Mouse (Mus musculus) thymus, adult 2 months (tissue): ENCODE measurements around the gene Myo18b. TPM values are rescaled to one million over a fixed set of nuclear protein-coding genes. Genes with fewer than 3 reads are reported as not detected.

Source experiments
- DNase-seq: peaks from one replicate; pipeline ENCODE4 v3.0.0; 2021
- H3K27ac ChIP-seq: fragments of 200-500 bp; 2 replicates; pipeline ENCODE4 v1.5.1; 2012; ENCODE audit warnings: low read length, control low read depth; ENCODE audit not compliant: control insufficient read depth, insufficient read depth
- H3K27me3 ChIP-seq: fragments of 200-500 bp; 2 replicates; pipeline ENCODE4 v1.6.1; 2012; ENCODE audit warnings: mild to moderate bottlenecking, low read length, moderate library complexity, mixed read lengths; ENCODE audit not compliant: control insufficient read depth, insufficient read depth
- H3K36me3 ChIP-seq: fragments of 200-500 bp; 2 replicates; pipeline ENCODE4 v1.6.1; 2012; ENCODE audit warnings: mild to moderate bottlenecking, low read length, moderate library complexity; ENCODE audit not compliant: control insufficient read depth, insufficient read depth
- H3K4me1 ChIP-seq: fragments of 200-500 bp; replicated peaks from 2 replicates; pipeline ENCODE4 v1.6.1; 2012; ENCODE audit warnings: low read length; ENCODE audit not compliant: control insufficient read depth, insufficient read depth
- H3K4me3 ChIP-seq: fragments of 200-500 bp; 2 replicates; pipeline ENCODE4 v1.5.1; 2012; ENCODE audit warnings: mild to moderate bottlenecking, low read length, control low read depth, moderate library complexity; ENCODE audit not compliant: control insufficient read depth, insufficient read depth
- CTCF ChIP-seq: fragments of 200-500 bp; IDR thresholded peaks from 2 replicates; pipeline ENCODE4 v1.5.1; 2012; ENCODE audit warnings: mild to moderate bottlenecking, control low read depth, low read length, moderate library complexity, borderline replicate concordance; ENCODE audit not compliant: control insufficient read depth, poor library complexity, insufficient read depth; ENCODE audit errors: extremely low read depth
- POLR2A ChIP-seq: fragments of 200-500 bp; IDR thresholded peaks from 2 replicates; pipeline ENCODE4 v1.6.1; 2012; ENCODE audit warnings: mild to moderate bottlenecking, low read length, control low read depth, moderate library complexity; ENCODE audit not compliant: control insufficient read depth, poor library complexity, insufficient read depth; ENCODE audit errors: extremely low read depth
- WGBS: fragments of 180-500 bp; shearing (Covaris S2); methylation state at CpG from one replicate; pipeline ENCODE4 v1.1.7; 2018; 5-methylcytosine and 5-hydroxymethylcytosine counted together
- polyA plus RNA-seq: library from polyadenylated mRNA; depleted of rRNA; stranded (reverse); fragments of >200 nt; gene quantifications from 2 replicates; pipeline ENCODE4 v1.2.3, GENCODE M21; 2012

Myo18b gene
- polyA plus RNA-seq, 1 experiment: 3.8 TPM

DNA sequence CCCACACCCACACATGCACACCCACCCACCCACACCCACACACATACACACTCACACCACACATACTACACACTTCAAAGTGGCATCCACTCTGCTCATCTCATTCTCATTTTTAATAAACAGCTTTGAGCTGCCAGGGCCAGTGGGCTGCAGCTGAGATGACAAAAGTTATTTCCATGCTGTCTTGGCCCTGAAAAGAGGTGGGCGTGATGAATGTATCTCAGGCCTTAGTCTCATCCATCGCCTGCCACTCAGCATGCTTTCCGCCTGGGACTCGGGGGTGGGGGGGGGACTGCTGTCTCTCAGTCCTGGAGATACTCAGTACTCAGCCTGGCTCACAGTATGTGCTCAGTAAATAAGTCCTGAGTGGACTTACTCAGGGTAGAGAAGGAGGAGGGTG, 199.5 kb downstream of the Myo18b start:
- no peaks in the 10 kb centered on the region for H3K27me3 ChIP-seq
- no peaks in the 10 kb centered on the region for H3K4me1 ChIP-seq
- TF ChIP-seq CTCF: no peak
- TF ChIP-seq POLR2A: no peak
- no peak overlapping the region for H3K27ac ChIP-seq
- 93% methylated on average over 4 of the region's 4 CpGs for WGBS
- no peak overlapping the region for H3K4me3 ChIP-seq
- H3K36me3 ChIP-seq: no peaks in the 10 kb centered on the region
- no peak for DNase-seq

DNA sequence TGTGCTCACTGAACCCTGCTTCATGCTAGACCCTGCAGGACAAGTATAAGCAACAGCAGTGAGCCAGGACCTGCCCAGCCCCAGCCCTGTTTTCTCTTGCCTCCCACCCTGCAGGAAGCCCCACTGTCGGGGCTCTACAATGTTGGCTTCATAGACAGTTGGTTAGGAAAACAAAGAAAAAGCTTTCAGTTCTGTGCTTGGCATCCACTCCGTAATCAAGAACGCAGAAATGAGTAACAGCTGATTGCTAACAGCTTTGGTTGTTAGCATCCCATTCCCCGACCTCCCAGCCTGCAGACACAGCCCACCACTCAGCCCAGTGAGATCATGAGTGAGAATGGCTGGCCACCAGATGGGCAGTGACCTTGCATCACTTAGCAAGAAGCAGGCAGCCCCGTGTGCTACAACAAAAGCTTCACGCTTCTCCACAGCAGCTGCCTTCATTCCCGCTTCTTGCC, 200.9 kb downstream of the Myo18b start:
- H3K27me3 ChIP-seq: no peaks in the 10 kb centered on the region
- no peak overlapping the region for H3K4me3 ChIP-seq
- H3K27ac ChIP-seq: no peak overlapping the region
- no peak for TF ChIP-seq POLR2A
- TF ChIP-seq CTCF: no peak
- DNase-seq: no peak
- 74% methylated on average over 7 of the region's 7 CpGs for WGBS
- no peaks in the 10 kb centered on the region for H3K36me3 ChIP-seq
- no peaks in the 10 kb centered on the region for H3K4me1 ChIP-seq

DNA sequence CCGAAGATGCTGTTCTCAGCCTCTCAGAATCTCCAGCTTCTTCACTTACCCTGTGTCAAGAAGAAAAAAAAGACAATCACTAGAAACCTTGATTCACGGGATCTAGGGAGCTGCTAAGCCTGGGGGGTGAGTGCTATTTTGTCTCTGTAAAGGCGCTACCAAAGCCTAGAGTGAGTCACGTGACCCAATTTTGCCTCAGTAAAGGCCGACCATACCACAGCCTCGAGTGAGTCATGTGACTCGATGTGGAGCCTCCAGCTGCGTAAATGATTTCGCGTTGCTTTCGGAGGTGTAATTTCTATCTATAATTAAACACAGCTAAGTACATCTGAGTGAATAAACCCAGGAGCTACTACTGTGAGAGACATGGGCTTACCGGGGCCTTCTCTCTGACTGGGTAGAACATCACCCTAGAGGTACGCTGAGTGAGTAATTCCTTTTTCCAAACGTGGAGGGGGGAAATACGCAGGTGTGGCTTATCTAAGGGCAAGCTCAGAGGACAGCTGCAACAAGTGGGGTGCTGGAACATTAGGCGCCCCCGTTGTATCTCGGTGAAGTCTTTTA, 202.8 kb downstream of the Myo18b start:
- 87% methylated on average over 18 of the region's 18 CpGs for WGBS
- H3K27me3 ChIP-seq: no peaks in the 10 kb centered on the region

DNA sequence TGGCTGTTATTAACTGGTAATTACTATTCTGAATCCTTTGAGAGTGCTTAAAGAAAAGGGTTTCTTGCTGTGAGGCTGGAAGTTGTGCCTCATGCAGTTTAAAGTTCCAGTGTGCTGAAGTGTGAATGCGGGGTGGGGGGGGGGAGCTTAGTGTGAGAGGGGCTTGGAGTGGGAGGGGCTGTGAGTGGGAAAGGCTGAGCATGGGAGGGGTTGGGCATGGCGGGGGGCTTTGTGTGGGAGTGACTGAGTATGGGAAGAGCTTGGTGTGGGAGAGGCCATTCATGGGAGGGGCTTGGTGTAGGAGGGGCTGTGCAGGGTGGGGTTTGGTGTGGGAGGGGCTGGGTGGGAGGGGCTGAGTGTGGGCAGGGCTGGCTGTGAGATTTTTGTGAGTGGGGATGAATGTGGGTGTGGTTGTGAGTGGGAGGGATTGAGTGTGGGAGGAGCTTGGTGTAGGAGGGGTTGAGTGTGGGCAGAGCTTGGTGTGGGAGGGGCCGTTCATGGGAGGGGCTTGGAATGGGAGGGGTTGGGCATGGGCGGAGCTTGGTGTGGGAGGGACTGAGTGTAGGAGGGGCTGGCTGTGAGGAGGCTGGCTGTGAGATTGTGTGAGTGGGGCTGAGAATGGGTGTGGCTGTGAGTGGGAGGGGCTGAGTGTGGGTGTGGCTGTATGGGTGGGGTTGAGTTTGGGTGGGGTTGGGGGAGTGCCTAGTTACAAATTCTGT, 208.9 kb downstream of the Myo18b start:
- H3K27ac ChIP-seq: no peak overlapping the region
- H3K4me3 ChIP-seq: no peak overlapping the region
- DNase-seq: no peak
- no peaks in the 10 kb centered on the region for H3K36me3 ChIP-seq
- H3K27me3 ChIP-seq: no peaks in the 10 kb centered on the region
- no peak for TF ChIP-seq POLR2A
- no peak for TF ChIP-seq CTCF
- no peaks in the 10 kb centered on the region for H3K4me1 ChIP-seq
- WGBS: 85% methylated on average over 4 of the region's 4 CpGs

More for the DNA sequence above, 202.8 kb downstream of the Myo18b start:
- no peaks in the 10 kb centered on the region for H3K4me1 ChIP-seq
- H3K4me3 ChIP-seq: no peak overlapping the region
- H3K27ac ChIP-seq: no peak overlapping the region
- TF ChIP-seq POLR2A: no peak
- TF ChIP-seq CTCF: no peak
- H3K36me3 ChIP-seq: no peaks in the 10 kb centered on the region
- no peak for DNase-seq

DNA sequence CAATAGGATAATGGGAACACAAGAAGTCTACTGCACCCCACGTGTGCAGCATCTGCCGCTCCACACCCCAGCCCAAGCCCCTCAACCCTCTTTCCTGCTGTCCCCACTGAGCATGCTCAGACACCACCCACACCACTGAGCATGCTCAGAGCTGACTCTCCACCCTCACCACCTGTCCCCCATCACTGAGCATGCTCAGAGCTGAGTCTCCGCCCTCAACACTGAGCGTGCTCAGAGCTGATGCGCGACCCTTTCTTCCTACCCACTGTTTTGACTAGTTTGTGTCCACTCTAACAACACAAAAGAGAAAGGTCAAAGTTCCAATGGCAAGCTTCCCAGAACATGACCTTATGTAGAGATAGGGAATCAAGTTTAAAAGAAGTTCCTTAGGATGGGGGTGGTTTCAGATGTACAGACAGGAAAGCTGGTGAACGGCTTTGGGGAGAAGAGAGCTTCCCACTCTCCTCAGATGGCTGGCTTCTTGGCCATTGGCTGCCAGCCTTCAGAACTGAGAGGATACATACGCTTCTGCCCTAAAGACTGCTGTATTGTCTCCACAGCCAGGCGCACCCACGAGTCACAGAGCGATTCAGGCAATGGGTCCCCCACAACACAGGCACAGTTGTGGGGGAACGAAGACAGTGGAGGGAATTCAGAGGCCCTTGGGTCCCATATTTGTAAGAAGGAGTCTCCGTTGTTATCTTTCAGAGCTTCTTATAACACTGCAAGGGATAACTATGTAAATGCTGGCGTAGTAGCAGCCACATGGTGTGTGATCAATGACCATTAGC, 209.7 kb downstream of the Myo18b start:
- H3K27me3 ChIP-seq: no peaks in the 10 kb centered on the region
- no peak overlapping the region for H3K4me3 ChIP-seq
- H3K36me3 ChIP-seq: no peaks in the 10 kb centered on the region
- H3K27ac ChIP-seq: no peak overlapping the region
- no peak for TF ChIP-seq CTCF
- TF ChIP-seq POLR2A: no peak
- no peaks in the 10 kb centered on the region for H3K4me1 ChIP-seq
- 83% methylated on average over 14 of the region's 14 CpGs for WGBS
- DNase-seq: no peak

DNA sequence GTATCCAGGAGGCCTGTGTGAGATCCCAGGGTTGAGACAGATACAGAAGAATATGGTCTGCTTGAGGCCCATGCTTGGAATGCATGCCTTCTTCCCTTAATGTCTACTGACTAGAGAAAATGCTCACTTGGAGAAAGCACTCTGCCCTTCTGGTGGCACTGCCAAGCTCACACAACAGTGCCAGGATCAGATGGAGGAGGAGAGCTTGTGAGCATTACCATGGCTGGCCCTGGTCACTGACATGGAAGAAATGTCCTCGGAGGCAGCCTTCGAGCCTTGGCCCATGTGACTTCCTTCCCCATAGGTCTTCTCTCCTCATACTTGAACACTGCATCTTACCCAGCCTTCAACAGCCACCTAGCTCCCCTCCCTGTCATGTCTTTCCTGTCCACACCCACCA, 216.9 kb downstream of the Myo18b start:
- 67% methylated on average over 2 of the region's 2 CpGs for WGBS
- Histone ChIP-seq H3K36me3 (no peaks in the 10 kb centered on the region), H3K4me3 (no peak overlapping the region), H3K4me1 (no peaks in the 10 kb centered on the region), H3K27me3 (no peaks in the 10 kb centered on the region), H3K27ac (no peak overlapping the region)
- TF ChIP-seq POLR2A (no peak), CTCF (no peak)
- no peak for DNase-seq
